Mouse (Mus musculus) forebrain, embryonic 16.5 days (tissue): Measurements from ENCODE around the gene Cct8l1. TPM values are rescaled to one million over a fixed set of nuclear protein-coding genes. Genes with fewer than 3 reads are reported as not detected.

ENCODE experiments used
- ATAC-seq: fragments of 200-750 bp; cut with Nextera tagmentation; 2 replicates; pipeline ENCODE4 v1.8.0; 2017; ENCODE audit warnings: mild to moderate bottlenecking, moderate library complexity
- H3K27ac ChIP-seq: fragments of 300-500 bp; sonication (generic); 2 replicates; pipeline ENCODE4 v1.5.1; 2014; ENCODE audit warnings: low read length, control low read depth
- H3K27me3 ChIP-seq: fragments of 300-500 bp; sonication (generic); replicated peaks from 2 replicates; pipeline ENCODE4 v1.6.1; 2014; ENCODE audit warnings: low read length; ENCODE audit not compliant: control insufficient read depth, insufficient read depth
- H3K36me3 ChIP-seq: fragments of 300-500 bp; sonication (generic); 2 replicates; pipeline ENCODE4 v1.6.1; 2014; ENCODE audit not compliant: control insufficient read depth, insufficient read depth
- H3K4me1 ChIP-seq: fragments of 300-500 bp; sonication (generic); replicated peaks from 2 replicates; pipeline ENCODE4 v1.6.1; 2014; ENCODE audit warnings: low read length; ENCODE audit not compliant: control insufficient read depth, insufficient read depth
- H3K4me2 ChIP-seq: fragments of 300-500 bp; sonication (generic); 2 replicates; pipeline ENCODE4 v1.6.1; 2014; ENCODE audit warnings: mild to moderate bottlenecking, low read length, control low read depth
- H3K4me3 ChIP-seq: fragments of 300-500 bp; sonication (generic); replicated peaks from 2 replicates; pipeline ENCODE4 v1.5.1; 2014; ENCODE audit warnings: mild to moderate bottlenecking, low read length, control low read depth
- H3K9ac ChIP-seq: fragments of 300-500 bp; sonication (generic); replicated peaks from 2 replicates; pipeline ENCODE4 v1.6.1; 2014; ENCODE audit warnings: low read depth, low read length, control low read depth
- H3K9me3 ChIP-seq: fragments of 300-500 bp; sonication (generic); 2 replicates; pipeline ENCODE4 v1.6.1; 2016; ENCODE audit warnings: low read length; ENCODE audit not compliant: control insufficient read depth
- WGBS: fragments of 180-500 bp; shearing (Covaris S2); extraction: QIAGEN DNeasy Blood & Tissue Kit; methylation state at CpG from one replicate; pipeline ENCODE4 v1.1.7; 2014; 5-methylcytosine and 5-hydroxymethylcytosine counted together
- polyA plus RNA-seq: library from polyadenylated mRNA; unstranded; fragments of >200 nt; fragmentation: Nextera tagmentation; extraction: Ambion mirVana; gene quantifications from 2 replicates; pipeline ENCODE4 v1.2.1, GENCODE M21; 2015

Gene Cct8l1
- polyA plus RNA-seq, 1 experiment from 2014 or later, result not detected

DNA sequence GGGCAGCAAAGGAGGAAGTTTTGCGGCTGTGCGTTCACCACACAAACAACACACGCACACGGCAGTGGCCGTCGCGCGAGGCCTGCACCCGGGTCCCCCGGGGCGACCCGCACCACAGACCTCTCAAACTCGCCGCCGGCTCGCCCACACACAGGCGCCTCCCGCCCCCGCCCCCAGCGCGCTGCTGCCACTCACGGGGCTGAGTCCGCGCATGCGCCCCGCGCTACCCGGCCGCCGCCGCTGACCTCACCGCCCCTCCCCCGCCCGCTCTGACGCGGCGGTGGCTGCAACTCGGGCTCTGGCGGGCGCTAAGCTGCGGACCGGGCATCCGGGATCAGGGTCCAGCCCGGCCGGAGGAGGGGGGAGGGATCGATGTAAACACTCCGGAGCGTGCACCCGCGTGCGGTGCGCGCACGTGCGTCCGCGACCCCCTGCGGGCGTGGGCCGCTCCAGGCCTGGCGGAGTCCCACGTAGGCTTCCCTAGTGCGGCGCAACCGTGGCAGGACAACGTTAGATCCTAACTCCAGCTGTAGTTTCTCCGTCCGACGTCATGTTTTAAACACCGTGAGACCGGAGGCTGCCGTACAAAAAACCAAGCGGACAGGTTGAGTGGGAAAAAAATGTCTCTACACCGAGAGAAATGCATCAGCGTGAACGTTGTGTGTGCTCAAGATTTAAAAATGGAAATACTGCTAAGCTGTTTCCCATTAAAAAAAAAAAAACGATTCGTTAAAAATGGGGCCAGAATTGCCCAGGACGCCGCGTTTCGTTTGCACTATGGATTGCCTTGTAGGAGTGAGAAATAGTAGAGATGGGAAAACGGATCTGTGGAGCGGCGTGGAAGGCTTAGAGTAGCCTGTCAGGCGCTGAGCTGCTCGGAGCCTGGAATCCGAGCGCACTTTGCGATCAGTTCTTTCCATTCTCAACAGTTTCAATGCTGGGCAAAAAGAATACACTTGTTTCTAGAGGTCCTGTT is 16.2 kb upstream of the Cct8l1 start:
- Histone ChIP-seq H3K27me3 (no peaks in the 10 kb centered on the region), H3K27ac (peak overlapping the region; percentile 100), H3K36me3 (no peaks in the 10 kb centered on the region), H3K9ac (peak overlapping the region; percentile 98), H3K4me1 (peaks cover 19% of the 10 kb centered on the region), H3K4me3 (peak overlapping the region; percentile 88), H3K4me2 (peak overlapping the region; percentile 68), H3K9me3 (no peaks in the 10 kb centered on the region)
- ATAC-seq, result peak; percentile 88
- under 1% methylated on average over 83 of the region's 90 CpGs for WGBS

DNA sequence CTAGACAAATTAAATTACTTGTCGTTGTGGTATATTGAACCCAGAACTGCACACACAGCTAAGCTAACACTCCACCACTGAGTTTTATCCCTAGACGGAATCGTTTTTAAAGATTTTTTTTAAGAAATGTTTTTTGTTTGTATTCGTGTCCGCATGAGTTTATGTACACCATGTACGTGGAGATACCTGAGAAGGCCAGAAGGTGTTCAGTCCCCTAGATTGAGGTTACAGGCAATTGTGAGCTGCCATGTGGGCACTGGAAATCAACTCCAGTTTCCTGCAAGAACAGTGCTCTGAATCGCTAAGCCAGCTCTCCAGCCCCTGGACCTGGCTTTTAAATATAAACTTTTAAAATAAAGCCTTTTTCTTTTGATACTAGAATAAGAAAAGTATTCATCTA is 15.2 kb upstream of the Cct8l1 start:
- no peak for ATAC-seq
- WGBS, result 65% methylated on average over 7 of the region's 7 CpGs
- peak overlapping the region; percentile 88 for H3K4me3 ChIP-seq

DNA sequence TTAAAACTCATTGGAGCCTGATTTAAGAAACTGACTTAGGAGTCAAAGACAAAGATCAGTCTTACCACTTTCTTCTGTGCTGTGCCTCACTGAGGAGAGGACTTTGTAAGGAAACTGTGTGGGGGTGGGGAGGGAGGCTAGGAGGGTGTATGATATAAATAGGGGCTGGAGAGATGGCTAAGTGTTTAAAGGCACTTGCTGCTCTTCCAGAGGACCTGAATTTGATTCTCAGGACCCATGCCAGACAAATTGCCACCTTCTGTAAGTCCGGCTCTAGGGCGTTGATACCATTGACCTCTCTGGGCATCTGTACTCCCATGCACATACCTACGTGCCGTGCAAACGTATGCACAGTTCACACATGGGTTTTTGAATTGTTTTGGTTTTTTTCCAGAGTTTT is 9.8 kb upstream of the Cct8l1 start:
- ATAC-seq, result no peak
- H3K9ac ChIP-seq, result no peak overlapping the region

More for the DNA sequence above, 15.2 kb upstream of the Cct8l1 start:
- Histone ChIP-seq H3K9me3 (no peaks in the 10 kb centered on the region), H3K4me1 (peaks cover 19% of the 10 kb centered on the region), H3K36me3 (no peaks in the 10 kb centered on the region), H3K4me2 (peak overlapping the region; percentile 63), H3K27me3 (no peaks in the 10 kb centered on the region), H3K27ac (no peak overlapping the region), H3K9ac (no peak overlapping the region)

DNA sequence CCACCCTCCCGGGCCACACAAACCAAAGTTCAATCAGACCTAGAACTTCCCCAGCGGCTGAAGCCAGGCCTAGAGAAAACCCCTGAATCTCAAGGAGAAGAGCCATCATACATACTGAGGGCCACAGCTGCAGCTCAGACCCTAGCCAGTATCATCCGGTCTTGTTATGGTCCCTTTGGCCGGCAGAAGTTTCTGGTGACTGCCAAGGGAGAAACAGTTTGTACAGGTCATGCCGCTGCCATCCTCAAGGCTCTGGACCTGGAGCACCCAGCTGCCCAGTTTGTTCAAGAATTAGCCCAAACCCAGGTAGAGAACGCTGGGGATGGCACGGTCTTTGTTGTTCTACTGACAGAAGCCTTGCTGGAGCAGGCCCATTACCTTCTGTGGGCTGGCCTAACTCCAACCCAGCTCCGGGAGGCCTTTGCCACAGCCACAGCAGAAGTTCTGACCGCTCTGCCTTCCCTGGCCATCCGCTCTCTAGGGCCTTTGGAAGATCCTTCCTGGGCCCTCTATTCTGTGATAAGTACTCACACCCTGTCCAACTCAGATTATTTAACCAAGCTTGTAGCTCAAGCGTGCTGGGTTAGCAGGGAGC is 531 bp downstream of the Cct8l1 start:
- ATAC-seq, result no peak
- no peak overlapping the region for H3K9ac ChIP-seq
- no peak overlapping the region for H3K4me3 ChIP-seq
- WGBS, result 94% methylated on average over 11 of the region's 11 CpGs
- H3K27me3 ChIP-seq, result no peaks in the 10 kb centered on the region
- H3K9me3 ChIP-seq, result no peaks in the 10 kb centered on the region
- no peaks in the 10 kb centered on the region for H3K4me1 ChIP-seq
- no peaks in the 10 kb centered on the region for H3K36me3 ChIP-seq
- H3K27ac ChIP-seq, result no peak overlapping the region
- H3K4me2 ChIP-seq, result no peak overlapping the region

More for the DNA sequence above, 9.8 kb upstream of the Cct8l1 start:
- no peaks in the 10 kb centered on the region for H3K27me3 ChIP-seq
- no peaks in the 10 kb centered on the region for H3K9me3 ChIP-seq
- H3K4me3 ChIP-seq, result no peak overlapping the region
- no peak overlapping the region for H3K4me2 ChIP-seq
- no peaks in the 10 kb centered on the region; the same call in 1 of the 2 replicates for H3K4me1 ChIP-seq
- WGBS, result 88% methylated on average over 5 of the region's 5 CpGs
- H3K27ac ChIP-seq, result no peak overlapping the region
- no peaks in the 10 kb centered on the region for H3K36me3 ChIP-seq

DNA sequence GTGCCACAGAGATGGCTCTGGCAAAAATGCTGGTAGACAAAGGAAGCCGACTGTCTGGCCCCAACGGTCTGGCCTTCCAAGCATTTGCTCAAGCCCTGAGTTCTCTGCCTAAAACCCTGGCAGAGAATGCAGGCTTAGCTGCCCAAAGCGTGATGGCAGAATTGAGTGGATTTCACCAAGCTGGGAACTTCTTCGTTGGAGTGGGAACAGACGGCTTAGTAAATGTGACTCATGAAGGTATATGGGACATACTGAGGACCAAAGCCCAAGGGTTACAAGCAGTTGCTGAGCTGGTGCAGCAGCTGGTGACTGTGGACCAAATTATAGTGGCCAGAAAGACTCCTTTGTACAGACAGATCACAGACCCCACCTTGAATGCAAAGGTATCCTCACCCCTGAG is 1.7 kb downstream of the Cct8l1 start:
- no peaks in the 10 kb centered on the region for H3K36me3 ChIP-seq
- 83% methylated on average over 5 of the region's 5 CpGs for WGBS
- no peak for ATAC-seq
- no peaks in the 10 kb centered on the region for H3K9me3 ChIP-seq
- no peaks in the 10 kb centered on the region for H3K4me1 ChIP-seq
- no peak overlapping the region for H3K9ac ChIP-seq
- no peak overlapping the region for H3K4me3 ChIP-seq
- H3K27ac ChIP-seq, result no peak overlapping the region
- H3K27me3 ChIP-seq, result no peaks in the 10 kb centered on the region
- no peak overlapping the region for H3K4me2 ChIP-seq

DNA sequence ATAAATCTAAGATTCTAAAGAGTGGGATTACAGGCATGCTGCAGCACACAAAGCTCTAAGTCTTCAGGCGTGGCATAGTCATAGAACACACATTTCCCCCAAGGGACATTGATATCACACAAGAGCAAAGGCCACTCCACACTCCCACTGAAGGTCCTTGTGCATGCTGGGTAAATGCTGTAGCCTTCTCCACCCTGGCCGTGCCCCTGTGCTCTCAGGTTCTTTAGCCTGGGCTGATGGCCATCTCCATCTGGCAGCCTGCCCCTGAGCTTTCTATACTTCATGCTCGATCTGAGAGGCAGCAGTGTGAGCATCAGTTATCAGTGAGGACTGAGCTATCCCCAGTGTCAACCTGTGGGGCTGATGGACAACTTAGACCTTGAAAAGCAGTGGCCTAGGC is 4.0 kb downstream of the Cct8l1 start:
- Histone ChIP-seq H3K4me2 (no peak overlapping the region), H3K27me3 (no peaks in the 10 kb centered on the region), H3K4me3 (no peak overlapping the region), H3K27ac (no peak overlapping the region), H3K9me3 (no peaks in the 10 kb centered on the region), H3K4me1 (no peaks in the 10 kb centered on the region), H3K36me3 (no peaks in the 10 kb centered on the region), H3K9ac (no peak overlapping the region)
- 60% methylated on average over 3 of the region's 3 CpGs for WGBS
- no peak for ATAC-seq

DNA sequence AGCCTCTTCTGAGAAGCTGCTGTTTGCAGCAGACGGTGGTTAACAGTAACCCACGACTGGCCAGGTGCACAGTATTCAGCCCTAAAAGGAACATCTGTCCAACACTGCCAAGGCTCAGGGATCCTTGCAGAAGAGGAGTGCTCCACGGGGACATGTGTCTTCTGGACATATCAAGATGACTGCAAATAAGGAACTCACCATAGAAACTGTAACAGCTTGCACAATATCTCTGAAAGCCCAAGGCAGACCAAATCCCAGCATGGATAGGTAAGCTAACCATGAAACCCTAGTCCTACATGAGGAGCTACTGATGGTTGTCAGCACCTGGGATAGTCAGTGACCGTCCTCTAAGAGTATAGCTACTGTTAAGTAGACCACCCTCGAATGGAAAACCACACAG is 5.6 kb downstream of the Cct8l1 start:
- no peak for ATAC-seq
- Histone ChIP-seq H3K36me3 (no peaks in the 10 kb centered on the region), H3K27me3 (no peaks in the 10 kb centered on the region), H3K4me3 (no peak overlapping the region), H3K4me1 (no peaks in the 10 kb centered on the region), H3K9ac (no peak overlapping the region), H3K4me2 (no peak overlapping the region), H3K9me3 (no peaks in the 10 kb centered on the region), H3K27ac (no peak overlapping the region)
- WGBS, result 83% methylated on average over 5 of the region's 5 CpGs

DNA sequence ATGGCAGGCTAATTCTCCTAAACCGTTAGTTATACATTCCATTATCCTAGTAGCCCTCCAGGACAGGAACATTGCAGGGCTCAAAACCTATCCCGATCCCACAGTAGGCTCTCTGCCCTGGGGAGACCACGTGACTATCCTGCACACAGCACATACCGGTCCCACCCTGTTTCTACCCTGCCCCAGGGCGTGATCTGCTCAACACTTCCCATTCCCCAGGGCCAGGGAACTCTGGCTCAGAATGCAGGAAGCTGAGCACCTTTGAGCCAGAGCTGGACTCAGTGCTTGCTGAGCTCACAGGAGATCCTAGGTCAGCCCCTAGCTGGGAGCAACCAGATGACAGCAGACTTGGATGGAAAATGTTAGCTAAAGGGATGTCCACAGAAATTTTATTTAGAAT is 10.2 kb downstream of the Cct8l1 start:
- ATAC-seq, result no peak
- peaks cover 8% of the 10 kb centered on the region; the same call in 1 of the 2 replicates for H3K4me1 ChIP-seq
- no peak overlapping the region for H3K27ac ChIP-seq
- H3K9ac ChIP-seq, result no peak overlapping the region
- WGBS, result 49% methylated on average over 5 of the region's 5 CpGs
- H3K4me2 ChIP-seq, result no peak overlapping the region
- H3K36me3 ChIP-seq, result no peaks in the 10 kb centered on the region
- H3K4me3 ChIP-seq, result no peak overlapping the region
- H3K27me3 ChIP-seq, result no peaks in the 10 kb centered on the region
- H3K9me3 ChIP-seq, result no peaks in the 10 kb centered on the region

DNA sequence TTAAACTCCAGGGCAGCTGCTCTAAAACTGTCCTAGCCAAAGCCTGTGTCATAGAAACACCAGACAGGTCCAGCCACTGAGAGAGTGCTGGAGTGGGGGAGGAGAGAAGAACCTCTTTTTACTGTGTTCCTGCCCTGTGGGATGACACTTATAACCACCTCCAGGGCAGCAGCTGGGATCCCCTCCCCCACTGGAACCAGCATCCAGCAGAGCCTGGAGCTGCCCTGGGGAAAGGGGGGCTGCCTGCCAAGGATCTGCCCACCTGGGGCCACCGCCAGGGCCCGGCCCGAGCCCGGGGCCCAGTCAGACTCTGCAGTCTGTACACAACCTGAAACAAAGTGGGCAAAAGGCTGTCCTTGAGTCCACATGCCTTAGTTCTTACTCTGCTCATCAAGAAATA is 11.1 kb downstream of the Cct8l1 start:
- no peak for ATAC-seq
- Histone ChIP-seq H3K4me2 (no peak overlapping the region), H3K4me3 (no peak overlapping the region), H3K9me3 (no peaks in the 10 kb centered on the region), H3K4me1 (peaks cover 8% of the 10 kb centered on the region; the same call in 1 of the 2 replicates), H3K27ac (no peak overlapping the region), H3K27me3 (no peaks in the 10 kb centered on the region), H3K9ac (no peak overlapping the region), H3K36me3 (no peaks in the 10 kb centered on the region)
- 36% methylated on average over 4 of the region's 4 CpGs for WGBS
